Mouse (Mus musculus): Measurements from ENCODE around the gene Smarcb1.
"Not testable (repeated sequence)": the region's sequence is repeated elsewhere in the genome, so short reads cannot be mapped to it uniquely, and the experiment has no call there.

Gene Smarcb1

GRCm38 (mm10) chr10:75889406-75890153 lies 31.8 kb downstream of the Smarcb1 start:
- no peak for DNase-seq (ENCODE audit: low read depth, low spot score)

- not testable (repeated sequence) for DNase-seq (ENCODE audit: low read depth, low spot score)
Observed at GRCm38 (mm10) chr10:75887504-75887903, 33.9 kb downstream of the Smarcb1 start.

- DNase-seq (ENCODE audit: low read depth, low spot score) = no peak
Observed at GRCm38 (mm10) chr10:75884742-75885141, 36.7 kb downstream of the Smarcb1 start.

GRCm38 (mm10) chr10:75883232-75883552 lies 38.2 kb downstream of the Smarcb1 start:
- peak; percentile 95 for DNase-seq (ENCODE audit: low read depth, low spot score)

GRCm38 (mm10) chr10:75882433-75883231 lies 38.8 kb downstream of the Smarcb1 start:
- peak; percentile 85 for DNase-seq (ENCODE audit: low read depth, low spot score)

- DNase-seq (ENCODE audit: low read depth, low spot score) = peak; percentile 82
Observed at GRCm38 (mm10) chr10:75881578-75882432, 39.6 kb downstream of the Smarcb1 start.

- no peak for DNase-seq (ENCODE audit: low read depth, low spot score)
Observed at GRCm38 (mm10) chr10:75880771-75881577, 40.4 kb downstream of the Smarcb1 start.

- DNase-seq (ENCODE audit: low read depth, low spot score) = no peak
Observed at GRCm38 (mm10) chr10:75880351-75880750, 41.1 kb downstream of the Smarcb1 start.

GRCm38 (mm10) chr10:75878836-75879235 lies 42.6 kb downstream of the Smarcb1 start:
- DNase-seq (ENCODE audit: low read depth, low spot score) = no peak

- DNase-seq (ENCODE audit: low read depth, low spot score) = no peak
Observed at GRCm38 (mm10) chr10:75873543-75874170, 47.8 kb downstream of the Smarcb1 start.

- peak; percentile 99 for DNase-seq (ENCODE audit: low read depth, low spot score)
Observed at GRCm38 (mm10) chr10:75872915-75873542, 48.4 kb downstream of the Smarcb1 start.

GRCm38 (mm10) chr10:75872025-75872914 lies 49.1 kb downstream of the Smarcb1 start:
- DNase-seq (ENCODE audit: low read depth, low spot score) = no peak

GRCm38 (mm10) chr10:75861587-75861986 lies 59.8 kb downstream of the Smarcb1 start:
- DNase-seq (ENCODE audit: low read depth, low spot score) = no peak

- no peak for DNase-seq (ENCODE audit: low read depth, low spot score)
Observed at GRCm38 (mm10) chr10:75860746-75861145, 60.7 kb downstream of the Smarcb1 start.

GRCm38 (mm10) chr10:75859786-75860470 lies 61.5 kb downstream of the Smarcb1 start, which contains the start of gene Mif:
Mif (minus strand) TSS chr10:75860240.
- DNase-seq (ENCODE audit: low read depth, low spot score) = peak; percentile 94

- peak; percentile 60 for DNase-seq (ENCODE audit: low read depth, low spot score)
Observed at GRCm38 (mm10) chr10:75859107-75859746, 62.2 kb downstream of the Smarcb1 start.

GRCm38 (mm10) chr10:75857598-75857997 lies 63.8 kb downstream of the Smarcb1 start:
- DNase-seq (ENCODE audit: low read depth, low spot score) = no peak

- DNase-seq (ENCODE audit: low read depth, low spot score) = no peak
Observed at GRCm38 (mm10) chr10:75856976-75857375, 64.4 kb downstream of the Smarcb1 start.
